Mouse (Mus musculus): ENCODE data around the gene Selenok. TPM values are rescaled to one million over a fixed set of nuclear protein-coding genes. Genes with fewer than 3 reads are reported as not detected.

The Selenok gene
- polyA plus RNA-seq, 1 experiment, result 39.9 TPM

GRCm38 (mm10) chr14:29987276-29987675 lies 19.2 kb downstream of the Selenok start:
- Histone ChIP-seq H3K36me3 (ENCODE audit: control insufficient read depth, insufficient read depth, low read length, poor library complexity, severe bottlenecking) (peaks cover 70% of the 10 kb centered on the region), H3K27ac (ENCODE audit: insufficient read depth, low read length) (no peak overlapping the region)

GRCm38 (mm10) chr14:29987739-29988138 lies 19.6 kb downstream of the Selenok start:
- Histone ChIP-seq H3K9me3 (replicated peaks; ENCODE audit: control insufficient read depth, insufficient read depth, low read length, poor library complexity, severe bottlenecking) (no peaks in the 10 kb centered on the region), H3K27me3 (ENCODE audit: control insufficient read depth, insufficient read depth, low read length, poor library complexity, severe bottlenecking) (no peaks in the 10 kb centered on the region), H3K4me3 (ENCODE audit: low read depth, low read length) (no peak overlapping the region), H3K27ac (ENCODE audit: insufficient read depth, low read length) (no peak overlapping the region), H3K4me1 (ENCODE audit: control insufficient read depth, insufficient read depth, low read length) (no peaks in the 10 kb centered on the region), H3K36me3 (ENCODE audit: control insufficient read depth, insufficient read depth, low read length, poor library complexity, severe bottlenecking) (peaks cover 69% of the 10 kb centered on the region), H3K9ac (ENCODE audit: low read depth, poor library complexity, severe bottlenecking) (no peak overlapping the region)
- TF ChIP-seq EP300 (IDR thresholded peaks at IDR 0.05; ENCODE audit: insufficient read depth, low read depth, low read length) (no peak), CTCF (IDR thresholded peaks at IDR 0.05; ENCODE audit: low read depth, low read length) (no peak), POLR2A (IDR thresholded peaks at IDR 0.05; ENCODE audit: insufficient read depth, low read length) (no peak)

More at GRCm38 (mm10) chr14:29987276-29987675, 19.2 kb downstream of the Selenok start:
- Histone ChIP-seq H3K4me3 (ENCODE audit: low read depth, low read length) (no peak overlapping the region), H3K9me3 (replicated peaks; ENCODE audit: control insufficient read depth, insufficient read depth, low read length, poor library complexity, severe bottlenecking) (no peaks in the 10 kb centered on the region), H3K9ac (ENCODE audit: low read depth, poor library complexity, severe bottlenecking) (no peak overlapping the region), H3K4me1 (ENCODE audit: control insufficient read depth, insufficient read depth, low read length) (no peaks in the 10 kb centered on the region), H3K27me3 (ENCODE audit: control insufficient read depth, insufficient read depth, low read length, poor library complexity, severe bottlenecking) (no peaks in the 10 kb centered on the region)
- TF ChIP-seq EP300 (IDR thresholded peaks at IDR 0.05; ENCODE audit: insufficient read depth, low read depth, low read length), result no peak
- no peak for TF ChIP-seq CTCF (IDR thresholded peaks at IDR 0.05; ENCODE audit: low read depth, low read length)
- no peak for TF ChIP-seq POLR2A (IDR thresholded peaks at IDR 0.05; ENCODE audit: insufficient read depth, low read length)

- H3K9me3 ChIP-seq (replicated peaks; ENCODE audit: control insufficient read depth, insufficient read depth, low read length, poor library complexity, severe bottlenecking), result no peaks in the 10 kb centered on the region
- H3K4me1 ChIP-seq (ENCODE audit: control insufficient read depth, insufficient read depth, low read length), result no peaks in the 10 kb centered on the region
- H3K36me3 ChIP-seq (ENCODE audit: control insufficient read depth, insufficient read depth, low read length, poor library complexity, severe bottlenecking), result peaks cover 72% of the 10 kb centered on the region
- no peak overlapping the region for H3K9ac ChIP-seq (ENCODE audit: low read depth, poor library complexity, severe bottlenecking)
- no peak overlapping the region for H3K4me3 ChIP-seq (ENCODE audit: low read depth, low read length)
- no peaks in the 10 kb centered on the region for H3K27me3 ChIP-seq (ENCODE audit: control insufficient read depth, insufficient read depth, low read length, poor library complexity, severe bottlenecking)
- TF ChIP-seq CTCF (IDR thresholded peaks at IDR 0.05; ENCODE audit: low read depth, low read length) (no peak), EP300 (IDR thresholded peaks at IDR 0.05; ENCODE audit: insufficient read depth, low read depth, low read length) (no peak), POLR2A (IDR thresholded peaks at IDR 0.05; ENCODE audit: insufficient read depth, low read length) (no peak)
- H3K27ac ChIP-seq (ENCODE audit: insufficient read depth, low read length), result no peak overlapping the region
These were observed 20.2 kb downstream of the Selenok start for GRCm38 (mm10) chr14:29988337-29988736.

- Histone ChIP-seq H3K9me3 (replicated peaks; ENCODE audit: control insufficient read depth, insufficient read depth, low read length, poor library complexity, severe bottlenecking) (no peaks in the 10 kb centered on the region), H3K4me3 (ENCODE audit: low read depth, low read length) (no peak overlapping the region), H3K4me1 (ENCODE audit: control insufficient read depth, insufficient read depth, low read length) (peaks cover 3% of the 10 kb centered on the region), H3K27me3 (ENCODE audit: control insufficient read depth, insufficient read depth, low read length, poor library complexity, severe bottlenecking) (no peaks in the 10 kb centered on the region), H3K9ac (ENCODE audit: low read depth, poor library complexity, severe bottlenecking) (no peak overlapping the region), H3K36me3 (ENCODE audit: control insufficient read depth, insufficient read depth, low read length, poor library complexity, severe bottlenecking) (peaks cover 21% of the 10 kb centered on the region), H3K27ac (ENCODE audit: insufficient read depth, low read length) (no peak overlapping the region)
- TF ChIP-seq POLR2A (IDR thresholded peaks at IDR 0.05; ENCODE audit: insufficient read depth, low read length) (no peak), CTCF (IDR thresholded peaks at IDR 0.05; ENCODE audit: low read depth, low read length) (no peak), EP300 (IDR thresholded peaks at IDR 0.05; ENCODE audit: insufficient read depth, low read depth, low read length) (no peak)
These were observed 26.9 kb downstream of the Selenok start for GRCm38 (mm10) chr14:29994976-29995375.

GRCm38 (mm10) chr14:29996000-29996751 lies 28.1 kb downstream of the Selenok start:
- Histone ChIP-seq H3K4me1 (ENCODE audit: control insufficient read depth, insufficient read depth, low read length) (peaks cover 3% of the 10 kb centered on the region), H3K4me3 (ENCODE audit: low read depth, low read length) (no peak overlapping the region), H3K36me3 (ENCODE audit: control insufficient read depth, insufficient read depth, low read length, poor library complexity, severe bottlenecking) (peaks cover 14% of the 10 kb centered on the region), H3K27ac (ENCODE audit: insufficient read depth, low read length) (no peak overlapping the region), H3K27me3 (ENCODE audit: control insufficient read depth, insufficient read depth, low read length, poor library complexity, severe bottlenecking) (no peaks in the 10 kb centered on the region), H3K9me3 (replicated peaks; ENCODE audit: control insufficient read depth, insufficient read depth, low read length, poor library complexity, severe bottlenecking) (no peaks in the 10 kb centered on the region), H3K9ac (ENCODE audit: low read depth, poor library complexity, severe bottlenecking) (no peak overlapping the region)
- TF ChIP-seq POLR2A (IDR thresholded peaks at IDR 0.05; ENCODE audit: insufficient read depth, low read length) (no peak), EP300 (IDR thresholded peaks at IDR 0.05; ENCODE audit: insufficient read depth, low read depth, low read length) (no peak), CTCF (IDR thresholded peaks at IDR 0.05; ENCODE audit: low read depth, low read length) (no peak)

- peaks cover 3% of the 10 kb centered on the region for H3K4me1 ChIP-seq (ENCODE audit: control insufficient read depth, insufficient read depth, low read length)
- peaks cover 13% of the 10 kb centered on the region for H3K36me3 ChIP-seq (ENCODE audit: control insufficient read depth, insufficient read depth, low read length, poor library complexity, severe bottlenecking)
- TF ChIP-seq EP300 (IDR thresholded peaks at IDR 0.05; ENCODE audit: insufficient read depth, low read depth, low read length), result no peak
These were observed 29.2 kb downstream of the Selenok start for GRCm38 (mm10) chr14:29997345-29997744.

More at GRCm38 (mm10) chr14:29997345-29997744, 29.2 kb downstream of the Selenok start:
- Histone ChIP-seq H3K4me3 (ENCODE audit: low read depth, low read length) (no peak overlapping the region), H3K27me3 (ENCODE audit: control insufficient read depth, insufficient read depth, low read length, poor library complexity, severe bottlenecking) (no peaks in the 10 kb centered on the region), H3K9me3 (replicated peaks; ENCODE audit: control insufficient read depth, insufficient read depth, low read length, poor library complexity, severe bottlenecking) (no peaks in the 10 kb centered on the region), H3K9ac (ENCODE audit: low read depth, poor library complexity, severe bottlenecking) (no peak overlapping the region), H3K27ac (ENCODE audit: insufficient read depth, low read length) (no peak overlapping the region)
